Mouse (Mus musculus): ENCODE measurements around the gene Csmd2. TPM values are rescaled to one million over a fixed set of nuclear protein-coding genes. Genes with fewer than 3 reads are reported as not detected.

Csmd2 gene
- polyA plus RNA-seq, 1 experiment from 2014 or later = 0.05 TPM

GRCm38 (mm10) chr4:128269261-128269875, 281.7 kb downstream of the Csmd2 start:
- H3K4me1 ChIP-seq (replicated peaks; ENCODE audit: control insufficient read depth, insufficient read depth, low read length) = no peaks in the 10 kb centered on the region
- H3K27ac ChIP-seq (ENCODE audit: low read depth, low read length) = no peak overlapping the region
- H3K27me3 ChIP-seq (replicated peaks; ENCODE audit: control insufficient read depth, insufficient read depth, low read length) = no peaks in the 10 kb centered on the region
- peak; percentile 57 for TF ChIP-seq CTCF (IDR thresholded peaks at IDR 0.05; ENCODE audit: low read depth)
- no peaks in the 10 kb centered on the region for H3K9me3 ChIP-seq (ENCODE audit: control insufficient read depth)
- no peak overlapping the region for H3K9ac ChIP-seq (ENCODE audit: low read depth, low read length)
- no peaks in the 10 kb centered on the region for H3K36me3 ChIP-seq (ENCODE audit: control insufficient read depth, insufficient read depth)
- H3K4me3 ChIP-seq (ENCODE audit: low read depth, low read length) = no peak overlapping the region
- no peak overlapping the region for H3K4me2 ChIP-seq (replicated peaks; ENCODE audit: low read depth)
- ATAC-seq = no peak
- WGBS = 75% methylated on average over 9 of the region's 9 CpGs

DNA sequence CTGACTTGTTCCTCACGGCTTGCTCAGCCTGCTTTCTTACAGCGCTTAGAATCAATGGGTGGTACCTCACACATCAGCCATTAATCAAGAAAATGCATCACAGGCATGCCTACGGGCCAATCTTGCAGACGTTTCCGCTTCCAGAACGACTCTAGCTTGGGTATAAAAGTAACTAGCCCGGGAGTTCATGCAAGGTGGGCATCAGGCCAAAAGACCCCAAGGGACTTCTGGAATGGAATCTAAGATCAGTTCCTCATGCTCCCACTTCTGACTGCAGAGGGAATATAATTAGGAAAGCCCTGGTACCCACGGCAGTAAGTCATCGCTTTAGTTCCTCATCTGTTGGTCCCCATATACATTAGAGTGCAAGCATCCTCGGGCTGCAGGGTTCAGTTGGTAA, 282.5 kb downstream of the Csmd2 start:
- Histone ChIP-seq H3K36me3 (ENCODE audit: control insufficient read depth, insufficient read depth) (no peaks in the 10 kb centered on the region), H3K4me2 (replicated peaks; ENCODE audit: low read depth) (no peak overlapping the region), H3K9ac (ENCODE audit: low read depth, low read length) (no peak overlapping the region), H3K27ac (ENCODE audit: low read depth, low read length) (no peak overlapping the region), H3K4me1 (replicated peaks; ENCODE audit: control insufficient read depth, insufficient read depth, low read length) (no peaks in the 10 kb centered on the region), H3K4me3 (ENCODE audit: low read depth, low read length) (no peak overlapping the region), H3K9me3 (ENCODE audit: control insufficient read depth) (no peaks in the 10 kb centered on the region), H3K27me3 (replicated peaks; ENCODE audit: control insufficient read depth, insufficient read depth, low read length) (no peaks in the 10 kb centered on the region)
- no peak for TF ChIP-seq CTCF (IDR thresholded peaks at IDR 0.05; ENCODE audit: low read depth)
- ATAC-seq = no peak
- 60% methylated on average over 10 of the region's 10 CpGs for WGBS

- Histone ChIP-seq H3K9ac (ENCODE audit: low read depth, low read length) (no peak overlapping the region), H3K36me3 (ENCODE audit: control insufficient read depth, insufficient read depth) (no peaks in the 10 kb centered on the region), H3K9me3 (ENCODE audit: control insufficient read depth) (no peaks in the 10 kb centered on the region), H3K27me3 (replicated peaks; ENCODE audit: control insufficient read depth, insufficient read depth, low read length) (no peaks in the 10 kb centered on the region), H3K4me2 (replicated peaks; ENCODE audit: low read depth) (no peak overlapping the region), H3K4me3 (ENCODE audit: low read depth, low read length) (no peak overlapping the region), H3K27ac (ENCODE audit: low read depth, low read length) (no peak overlapping the region), H3K4me1 (replicated peaks; ENCODE audit: control insufficient read depth, insufficient read depth, low read length) (no peaks in the 10 kb centered on the region)
- TF ChIP-seq CTCF (IDR thresholded peaks at IDR 0.05; ENCODE audit: low read depth) = no peak
- 48% methylated on average over 19 of the region's 19 CpGs for WGBS
- no peak for ATAC-seq
Observed at GRCm38 (mm10) chr4:128270931-128271330, 283.3 kb downstream of the Csmd2 start.

DNA sequence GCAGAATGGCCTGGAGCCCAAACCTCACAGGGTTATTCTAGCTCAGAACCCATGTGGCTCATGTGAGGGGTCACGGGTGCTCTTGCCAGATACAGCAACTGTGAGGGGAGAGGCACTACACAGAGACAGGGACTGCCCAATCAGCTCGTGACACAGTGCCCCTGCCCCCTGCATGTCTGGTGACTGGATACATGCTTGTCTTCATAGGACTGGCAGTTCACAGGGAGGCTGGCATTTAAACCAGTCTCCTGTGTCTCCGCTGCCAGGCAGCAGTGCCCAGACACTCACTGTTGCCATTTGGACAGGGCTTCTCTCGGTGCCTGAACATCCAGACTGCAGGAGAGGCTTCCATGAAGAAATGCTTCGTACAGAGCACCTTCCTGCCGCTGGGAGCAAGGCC, 284.8 kb downstream of the Csmd2 start:
- Histone ChIP-seq H3K9ac (ENCODE audit: low read depth, low read length) (no peak overlapping the region), H3K9me3 (ENCODE audit: control insufficient read depth) (no peaks in the 10 kb centered on the region), H3K27ac (ENCODE audit: low read depth, low read length) (no peak overlapping the region), H3K4me2 (replicated peaks; ENCODE audit: low read depth) (no peak overlapping the region), H3K27me3 (replicated peaks; ENCODE audit: control insufficient read depth, insufficient read depth, low read length) (no peaks in the 10 kb centered on the region), H3K4me1 (replicated peaks; ENCODE audit: control insufficient read depth, insufficient read depth, low read length) (no peaks in the 10 kb centered on the region), H3K4me3 (ENCODE audit: low read depth, low read length) (no peak overlapping the region), H3K36me3 (ENCODE audit: control insufficient read depth, insufficient read depth) (no peaks in the 10 kb centered on the region)
- TF ChIP-seq CTCF (IDR thresholded peaks at IDR 0.05; ENCODE audit: low read depth) = no peak
- ATAC-seq = no peak
- 70% methylated on average over 6 of the region's 6 CpGs for WGBS

GRCm38 (mm10) chr4:128273146-128273545, 285.5 kb downstream of the Csmd2 start:
- Histone ChIP-seq H3K27ac (ENCODE audit: low read depth, low read length) (no peak overlapping the region), H3K36me3 (ENCODE audit: control insufficient read depth, insufficient read depth) (no peaks in the 10 kb centered on the region), H3K4me2 (replicated peaks; ENCODE audit: low read depth) (no peak overlapping the region), H3K27me3 (replicated peaks; ENCODE audit: control insufficient read depth, insufficient read depth, low read length) (no peaks in the 10 kb centered on the region), H3K4me1 (replicated peaks; ENCODE audit: control insufficient read depth, insufficient read depth, low read length) (no peaks in the 10 kb centered on the region), H3K9ac (ENCODE audit: low read depth, low read length) (no peak overlapping the region), H3K4me3 (ENCODE audit: low read depth, low read length) (no peak overlapping the region), H3K9me3 (ENCODE audit: control insufficient read depth) (no peaks in the 10 kb centered on the region)
- WGBS = 59% methylated on average over 11 of the region's 11 CpGs
- no peak for TF ChIP-seq CTCF (IDR thresholded peaks at IDR 0.05; ENCODE audit: low read depth)
- no peak for ATAC-seq

- Histone ChIP-seq H3K27ac (ENCODE audit: low read depth, low read length) (no peak overlapping the region), H3K4me2 (replicated peaks; ENCODE audit: low read depth) (no peak overlapping the region), H3K4me3 (ENCODE audit: low read depth, low read length) (no peak overlapping the region), H3K27me3 (replicated peaks; ENCODE audit: control insufficient read depth, insufficient read depth, low read length) (no peaks in the 10 kb centered on the region), H3K9me3 (ENCODE audit: control insufficient read depth) (no peaks in the 10 kb centered on the region), H3K4me1 (replicated peaks; ENCODE audit: control insufficient read depth, insufficient read depth, low read length) (no peaks in the 10 kb centered on the region), H3K36me3 (ENCODE audit: control insufficient read depth, insufficient read depth) (no peaks in the 10 kb centered on the region), H3K9ac (ENCODE audit: low read depth, low read length) (no peak overlapping the region)
- no peak for TF ChIP-seq CTCF (IDR thresholded peaks at IDR 0.05; ENCODE audit: low read depth)
- no peak for ATAC-seq
- 83% methylated on average over 5 of the region's 5 CpGs for WGBS
Observed at GRCm38 (mm10) chr4:128275116-128275515, 287.5 kb downstream of the Csmd2 start.

DNA sequence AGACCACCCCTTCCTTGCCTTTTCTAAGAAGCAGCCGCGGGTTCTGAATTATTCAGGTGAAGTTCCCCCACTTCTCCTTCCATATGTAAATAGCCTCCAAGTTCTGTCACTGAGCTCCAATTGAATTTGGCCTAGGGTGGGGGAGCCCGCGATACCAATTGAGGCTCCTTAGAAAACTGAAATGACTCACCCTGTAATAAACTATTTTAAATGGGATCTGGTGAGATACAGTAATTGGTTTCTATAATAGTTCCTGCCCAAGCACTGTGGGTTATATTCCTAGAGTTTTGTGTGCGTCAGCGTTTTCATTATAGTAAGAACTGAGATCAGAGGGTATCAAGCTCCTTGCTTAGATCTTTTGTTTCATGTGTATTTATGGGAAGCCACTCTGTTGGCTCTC, 287.9 kb downstream of the Csmd2 start:
- Histone ChIP-seq H3K27me3 (replicated peaks; ENCODE audit: control insufficient read depth, insufficient read depth, low read length) (no peaks in the 10 kb centered on the region), H3K27ac (ENCODE audit: low read depth, low read length) (no peak overlapping the region), H3K9ac (ENCODE audit: low read depth, low read length) (no peak overlapping the region), H3K36me3 (ENCODE audit: control insufficient read depth, insufficient read depth) (no peaks in the 10 kb centered on the region), H3K4me3 (ENCODE audit: low read depth, low read length) (no peak overlapping the region), H3K9me3 (ENCODE audit: control insufficient read depth) (no peaks in the 10 kb centered on the region), H3K4me2 (replicated peaks; ENCODE audit: low read depth) (no peak overlapping the region), H3K4me1 (replicated peaks; ENCODE audit: control insufficient read depth, insufficient read depth, low read length) (no peaks in the 10 kb centered on the region)
- 80% methylated on average over 6 of the region's 6 CpGs for WGBS
- TF ChIP-seq CTCF (IDR thresholded peaks at IDR 0.05; ENCODE audit: low read depth) = no peak
- no peak for ATAC-seq

Data from intestine, postnatal 0 days (tissue).